Comparison of ENCODE assay signal across 8 mouse cellular contexts in genomic region chr19:46339287-46339971, GRCm38 (mm10). TPM values are rescaled to one million over a fixed set of nuclear protein-coding genes. Genes with fewer than 3 reads are reported as not detected.
DNase-seq lines count a peak whose midpoint lies in the region; ATAC-seq and TF ChIP-seq lines count a peak whose summit lies in the region.

No protein-coding gene starts in this region.

- DNase-seq in right cerebral cortex, postnatal 4 days: peak; percentile 51
- no peak for DNase-seq in right cerebral cortex, postnatal 36 days (ENCODE audit: low spot score in 2 of 2)
- peak; percentile 49 to 53 for DNase-seq in cerebellum, postnatal 25 days
- peak; percentile 76 for DNase-seq in heart, postnatal 4 days
- DNase-seq in midbrain, postnatal 0 days (ENCODE audit: low spot score): peak; percentile 77
- DNase-seq in frontal cortex, postnatal 14 days (ENCODE audit: low spot score in 2 of 2): no peak
- DNase-seq in thymus, postnatal 14 days: no peak

- TF ChIP-seq CTCF in midbrain, postnatal 0 days (IDR thresholded peaks at IDR 0.05): no peak

- 48% methylated on average over 7 of the region's 7 CpGs for WGBS in liver, embryonic 12.5 days (ENCODE audit: insufficient replicate concordance)
- 59% methylated on average over 7 of the region's 7 CpGs for WGBS in midbrain, postnatal 0 days

- H3K27me3 ChIP-seq in liver, embryonic 12.5 days (replicated peaks): peaks cover 9% of the 10 kb centered on the region
- H3K27me3 ChIP-seq in midbrain, postnatal 0 days (ENCODE audit: insufficient read depth, low read length): no peaks in the 10 kb centered on the region

- H3K4me2 ChIP-seq in liver, embryonic 12.5 days: peak overlapping the region; percentile 87
- peak overlapping the region; percentile 85 for H3K4me2 ChIP-seq in midbrain, postnatal 0 days (ENCODE audit: low read depth, low read length, poor library complexity, severe bottlenecking)

- no peaks in the 10 kb centered on the region for H3K9me3 ChIP-seq in liver, embryonic 12.5 days (replicated peaks)
- no peaks in the 10 kb centered on the region for H3K9me3 ChIP-seq in midbrain, postnatal 0 days (ENCODE audit: low read length)

- ATAC-seq in liver, embryonic 12.5 days: no peak
- peak; percentile 26 for ATAC-seq in midbrain, postnatal 0 days (ENCODE audit: low FRiP score)

- peak overlapping the region; percentile 66 for H3K4me3 ChIP-seq in liver, embryonic 12.5 days
- H3K4me3 ChIP-seq in midbrain, postnatal 0 days (ENCODE audit: low read depth, low read length): peak overlapping the region; percentile 74; the same call in 1 of the 2 replicates

- peak overlapping the region; percentile 72 for H3K27ac ChIP-seq in liver, embryonic 12.5 days
- H3K27ac ChIP-seq in midbrain, postnatal 0 days (ENCODE audit: low read depth, low read length): peak overlapping the region; percentile 62

- H3K36me3 ChIP-seq in liver, embryonic 12.5 days: no peaks in the 10 kb centered on the region; the same call in 1 of the 2 replicates
- H3K36me3 ChIP-seq in midbrain, postnatal 0 days (ENCODE audit: insufficient read depth, low read length): no peaks in the 10 kb centered on the region

- H3K9ac ChIP-seq in liver, embryonic 12.5 days: peak overlapping the region; percentile 27; the same call in 1 of the 2 replicates
- peak overlapping the region; percentile 8; the same call in 1 of the 2 replicates for H3K9ac ChIP-seq in midbrain, postnatal 0 days (replicated peaks; ENCODE audit: low read length, poor library complexity, severe bottlenecking)

- peaks cover 48% of the 10 kb centered on the region for H3K4me1 ChIP-seq in liver, embryonic 12.5 days
- H3K4me1 ChIP-seq in midbrain, postnatal 0 days (ENCODE audit: insufficient read depth, low read length): peaks cover 14% of the 10 kb centered on the region

RNA-seq across cellular contexts. Expression of gene Cuedc2, which starts 0.9 kb away (rescaled TPM):
- 100 to 1,000 TPM in 1 of 2 experiments, 10 to 100 TPM in 1; 98.8 to 108 TPM for total RNA-seq in heart, postnatal 4 days (2021)
- 97.6 and 99.1 TPM in 2 replicates for polyA plus RNA-seq in liver, embryonic 12.5 days (2016; fragmentation: Nextera tagmentation; extraction: Ambion mirVana)
- 157 and 177 TPM in 2 replicates for total RNA-seq in midbrain, postnatal 0 days (2014; rRNA removed)
- polyA plus RNA-seq in midbrain, postnatal 0 days (2015; fragmentation: Nextera tagmentation; extraction: Ambion mirVana): 314 and 337 TPM in 2 replicates

RNA-seq across cellular contexts. Expression of gene Mfsd13a, which starts 1.5 kb away (rescaled TPM):
- total RNA-seq in heart, postnatal 4 days (2021): 1 to 10 TPM; 3.1 to 4.2 TPM
- 13.2 and 14.5 TPM in 2 replicates for polyA plus RNA-seq in liver, embryonic 12.5 days (2016; fragmentation: Nextera tagmentation; extraction: Ambion mirVana)
- 7.2 and 19.2 TPM in 2 replicates for total RNA-seq in midbrain, postnatal 0 days (2014; rRNA removed)
- 10.6 and 11.4 TPM in 2 replicates for polyA plus RNA-seq in midbrain, postnatal 0 days (2015; fragmentation: Nextera tagmentation; extraction: Ambion mirVana)

RNA-seq across cellular contexts. Expression of gene 2310034G01Rik, which starts 10.7 kb away (rescaled TPM):
- under 1 TPM in 1 of 2 experiments, not detected in 1; 0.18 TPM for total RNA-seq in heart, postnatal 4 days (2021)
- polyA plus RNA-seq in liver, embryonic 12.5 days (2016; fragmentation: Nextera tagmentation; extraction: Ambion mirVana): 0.37 and 0.41 TPM in 2 replicates
- 2.0 and 3.8 TPM in 2 replicates for total RNA-seq in midbrain, postnatal 0 days (2014; rRNA removed)
- polyA plus RNA-seq in midbrain, postnatal 0 days (2015; fragmentation: Nextera tagmentation; extraction: Ambion mirVana): 2.0 and 2.2 TPM in 2 replicates

RNA-seq across cellular contexts. Expression of gene Fbxl15, which starts 11.4 kb away (rescaled TPM):
- total RNA-seq in heart, postnatal 4 days (2021): 1 to 10 TPM; 5.5 to 7.2 TPM
- polyA plus RNA-seq in liver, embryonic 12.5 days (2016; fragmentation: Nextera tagmentation; extraction: Ambion mirVana): 13.4 and 13.5 TPM in 2 replicates
- 48.3 and 57.8 TPM in 2 replicates for total RNA-seq in midbrain, postnatal 0 days (2014; rRNA removed)
- polyA plus RNA-seq in midbrain, postnatal 0 days (2015; fragmentation: Nextera tagmentation; extraction: Ambion mirVana): 55.2 and 56.8 TPM in 2 replicates

RNA-seq across cellular contexts. Expression of gene Psd, which starts 12.5 kb away (rescaled TPM):
- 1 to 10 TPM; 1.7 to 2.1 TPM for total RNA-seq in heart, postnatal 4 days (2021)
- 10.7 and 11.3 TPM in 2 replicates for polyA plus RNA-seq in liver, embryonic 12.5 days (2016; fragmentation: Nextera tagmentation; extraction: Ambion mirVana)
- total RNA-seq in midbrain, postnatal 0 days (2014; rRNA removed): 471 and 481 TPM in 2 replicates
- 179 and 185 TPM in 2 replicates for polyA plus RNA-seq in midbrain, postnatal 0 days (2015; fragmentation: Nextera tagmentation; extraction: Ambion mirVana)

Comparison
In these comparisons a context has a peak if more than half of its experiments do, and no peak if none do; other contexts are left out.
1. DNase-seq: peak in right cerebral cortex, postnatal 4 days (single experiment), cerebellum, postnatal 25 days (2 of 2), heart, postnatal 4 days (single experiment) and midbrain, postnatal 0 days (single experiment); none in right cerebral cortex, postnatal 36 days (0 of 2), frontal cortex, postnatal 14 days (0 of 2) and thymus, postnatal 14 days (single experiment).